Mouse (Mus musculus) heart, postnatal 0 days (tissue): Measurements from ENCODE around the gene Hyal4. TPM values are rescaled to one million over a fixed set of nuclear protein-coding genes. Genes with fewer than 3 reads are reported as not detected.

Source experiments
- ATAC-seq: fragments of 200-750 bp; cut with Nextera tagmentation; 2 replicates; pipeline ENCODE4 v1.8.0; 2017; ENCODE audit warnings: low read depth, moderate number of reproducible peaks, moderate library complexity; ENCODE audit not compliant: insufficient read depth
- DNase-seq: peaks from one replicate; pipeline ENCODE4 v3.0.0-alpha.2; 2016; ENCODE audit warnings: low spot score
- H3K27ac ChIP-seq: fragments of 300-500 bp; sonication (generic); 2 replicates; pipeline ENCODE4 v1.5.1; 2014; ENCODE audit warnings: low read depth, mild to moderate bottlenecking
- H3K27me3 ChIP-seq: fragments of 300-500 bp; sonication (generic); 2 replicates; pipeline ENCODE4 v1.6.1; 2014; ENCODE audit warnings: low read length, mixed read lengths; ENCODE audit not compliant: control insufficient read depth, insufficient read depth
- H3K36me3 ChIP-seq: fragments of 300-500 bp; sonication (generic); replicated peaks from 2 replicates; pipeline ENCODE4 v1.6.1; 2014; ENCODE audit warnings: low read length, mixed read lengths; ENCODE audit not compliant: control insufficient read depth, insufficient read depth
- H3K4me1 ChIP-seq: fragments of 300-500 bp; sonication (generic); 2 replicates; pipeline ENCODE4 v1.6.1; 2014; ENCODE audit warnings: antibody characterized with exemption; ENCODE audit not compliant: control insufficient read depth, insufficient read depth
- H3K4me2 ChIP-seq: fragments of 300-500 bp; sonication (generic); 2 replicates; pipeline ENCODE4 v1.6.1; 2014; ENCODE audit warnings: low read depth, mild to moderate bottlenecking, low read length, moderate library complexity
- H3K4me3 ChIP-seq: fragments of 300-500 bp; sonication (generic); 2 replicates; pipeline ENCODE4 v1.5.1; 2014; ENCODE audit warnings: low read depth, low read length
- H3K9ac ChIP-seq: fragments of 300-500 bp; sonication (generic); replicated peaks from 2 replicates; pipeline ENCODE4 v1.6.1; 2014; ENCODE audit warnings: low read depth, low read length, mixed read lengths
- H3K9me3 ChIP-seq: fragments of 300-500 bp; sonication (generic); replicated peaks from 2 replicates; pipeline ENCODE4 v1.6.1; 2016; ENCODE audit warnings: low read length; ENCODE audit not compliant: control insufficient read depth
- CTCF ChIP-seq: IDR thresholded peaks from 2 replicates; pipeline ENCODE4 v1.5.1; 2016; ENCODE audit warnings: antibody characterized with exemption, control low read depth, low read depth
- EP300 ChIP-seq: IDR thresholded peaks from 2 replicates; pipeline ENCODE4 v1.6.1; 2016; ENCODE audit warnings: antibody characterized with exemption, low read depth
- WGBS: fragments of 180-500 bp; shearing (Covaris S2); extraction: QIAGEN DNeasy Blood & Tissue Kit; methylation state at CpG from one replicate; pipeline ENCODE4 v1.1.7; 2014; 5-methylcytosine and 5-hydroxymethylcytosine counted together
- polyA plus RNA-seq: library from polyadenylated mRNA; unstranded; fragments of >200 nt; fragmentation: Nextera tagmentation; extraction: Ambion mirVana; gene quantifications from 2 replicates; pipeline ENCODE4 v1.2.1, GENCODE M21; 2015
- total RNA-seq: library from RNA; depleted of rRNA; stranded (reverse); fragments of >200 nt; gene quantifications from 2 replicates; pipeline ENCODE4 v1.2.3, GENCODE M21; 2014; ENCODE audit warnings: low replicate concordance; rRNA removed

Hyal4 gene
- total and polyA plus RNA-seq, 2 experiments from 2014 or later: not detected

- Histone ChIP-seq H3K4me1 (no peaks in the 10 kb centered on the region), H3K36me3 (no peaks in the 10 kb centered on the region), H3K9ac (no peak overlapping the region), H3K27me3 (no peaks in the 10 kb centered on the region), H3K9me3 (no peaks in the 10 kb centered on the region), H3K27ac (no peak overlapping the region), H3K4me3 (no peak overlapping the region), H3K4me2 (no peak overlapping the region)
- DNase-seq (no peak), ATAC-seq (no peak)
- TF ChIP-seq CTCF (no peak), EP300 (no peak)
- WGBS: 72% methylated on average over 6 of the region's 6 CpGs
Measured at GRCm38 (mm10) chr6:24734565-24734964, 13.6 kb upstream of the Hyal4 start.

GRCm38 (mm10) chr6:24759281-24759680 is 11.2 kb downstream of the Hyal4 start:
- ATAC-seq: no peak

GRCm38 (mm10) chr6:24766261-24766660 is 18.1 kb downstream of the Hyal4 start:
- Histone ChIP-seq H3K9ac (no peak overlapping the region), H3K9me3 (no peaks in the 10 kb centered on the region), H3K4me2 (no peak overlapping the region), H3K36me3 (no peaks in the 10 kb centered on the region), H3K4me3 (no peak overlapping the region), H3K27me3 (no peaks in the 10 kb centered on the region), H3K4me1 (no peaks in the 10 kb centered on the region), H3K27ac (no peak overlapping the region)
- TF ChIP-seq EP300 (no peak), CTCF (no peak)
- DNase-seq: no peak
- no peak for ATAC-seq
- 78% methylated on average over 2 of the region's 2 CpGs for WGBS

More at GRCm38 (mm10) chr6:24759281-24759680, 11.2 kb downstream of the Hyal4 start:
- H3K9me3 ChIP-seq: no peaks in the 10 kb centered on the region
- TF ChIP-seq CTCF: no peak
- TF ChIP-seq EP300: no peak
- WGBS: 78% methylated on average over 3 of the region's 3 CpGs
- no peaks in the 10 kb centered on the region for H3K4me1 ChIP-seq
- no peak overlapping the region for H3K4me3 ChIP-seq
- no peak overlapping the region for H3K27ac ChIP-seq
- H3K36me3 ChIP-seq: no peaks in the 10 kb centered on the region
- H3K4me2 ChIP-seq: no peak overlapping the region
- no peaks in the 10 kb centered on the region for H3K27me3 ChIP-seq
- no peak overlapping the region for H3K9ac ChIP-seq
- no peak for DNase-seq

- 48% methylated on average over 2 of the region's 2 CpGs for WGBS
- H3K36me3 ChIP-seq: no peaks in the 10 kb centered on the region
- H3K4me3 ChIP-seq: no peak overlapping the region
- H3K4me2 ChIP-seq: no peak overlapping the region
- H3K9ac ChIP-seq: no peak overlapping the region
- TF ChIP-seq EP300: no peak
- no peak for TF ChIP-seq CTCF
- H3K4me1 ChIP-seq: no peaks in the 10 kb centered on the region
- no peak overlapping the region for H3K27ac ChIP-seq
- H3K9me3 ChIP-seq: no peaks in the 10 kb centered on the region
- DNase-seq (no peak), ATAC-seq (no peak)
- no peaks in the 10 kb centered on the region for H3K27me3 ChIP-seq
Measured at GRCm38 (mm10) chr6:24779182-24779581, 31.1 kb downstream of the Hyal4 start.

- H3K27me3 ChIP-seq: no peaks in the 10 kb centered on the region
- no peak for TF ChIP-seq CTCF
- TF ChIP-seq EP300: no peak
- H3K4me1 ChIP-seq: no peaks in the 10 kb centered on the region
- DNase-seq (no peak), ATAC-seq (no peak)
- no peaks in the 10 kb centered on the region for H3K9me3 ChIP-seq
- no peak within 1 kb of the TSS for H3K9ac ChIP-seq
- H3K4me3 ChIP-seq: no peak within 1 kb of the TSS
- no peaks in the 10 kb centered on the region for H3K36me3 ChIP-seq
- H3K4me2 ChIP-seq: no peak within 1 kb of the TSS
- H3K27ac ChIP-seq: no peak within 1 kb of the TSS
Measured at GRCm38 (mm10) chr6:24790888-24791287, 42.8 kb downstream of the Hyal4 start, which contains the start of gene Spam1. Spam1 (plus strand) TSS chr6:24791188.

Other genes with a start within 250 kb of the Hyal4 start
- gene Iqub, start 233.3 kb upstream of the Hyal4 start, total RNA-seq: 0.15 TPM in 1 of 2 replicates, not detected in the other
- 0.16 and 0.23 TPM in 2 replicates for gene Iqub, start 233.3 kb upstream of the Hyal4 start, polyA plus RNA-seq
- gene Ndufa5, start 220.3 kb upstream of the Hyal4 start, total RNA-seq: 55.0 and 113 TPM in 2 replicates
- gene Ndufa5, start 220.3 kb upstream of the Hyal4 start, polyA plus RNA-seq: 1,697 and 1,774 TPM in 2 replicates
- 1.5 and 3.4 TPM in 2 replicates for gene Asb15, start 220.2 kb upstream of the Hyal4 start, total RNA-seq
- gene Asb15, start 220.2 kb upstream of the Hyal4 start, polyA plus RNA-seq: 1.4 and 1.5 TPM in 2 replicates
- gene Lmod2, start 150.6 kb upstream of the Hyal4 start, total RNA-seq: 51.9 and 68.1 TPM in 2 replicates
- 62.2 and 70.3 TPM in 2 replicates for gene Lmod2, start 150.6 kb upstream of the Hyal4 start, polyA plus RNA-seq
- 19.0 and 19.2 TPM in 2 replicates for gene Wasl, start 83.3 kb upstream of the Hyal4 start, total RNA-seq
- gene Wasl, start 83.3 kb upstream of the Hyal4 start, polyA plus RNA-seq: 49.0 and 53.0 TPM in 2 replicates
- not detected in 2 replicates for gene Hyal6, start 15.1 kb upstream of the Hyal4 start, total RNA-seq
- 0.03 TPM in 1 of 2 replicates, not detected in the other for gene Hyal6, start 15.1 kb upstream of the Hyal4 start, polyA plus RNA-seq
- not detected in 2 replicates for gene Spam1, start 42.9 kb downstream of the Hyal4 start, total RNA-seq
- not detected in 2 replicates for gene Spam1, start 42.9 kb downstream of the Hyal4 start, polyA plus RNA-seq
- not detected in 2 replicates for gene Hyal5, start 109.7 kb downstream of the Hyal4 start, total RNA-seq
- not detected in 2 replicates for gene Hyal5, start 109.7 kb downstream of the Hyal4 start, polyA plus RNA-seq
- 0.38 TPM in 1 of 2 replicates, not detected in the other for gene Tmem229a, start 208.0 kb downstream of the Hyal4 start, total RNA-seq
- not detected in 2 replicates for gene Tmem229a, start 208.0 kb downstream of the Hyal4 start, polyA plus RNA-seq